Mouse (Mus musculus): ENCODE results near the gene Net1. TPM values are rescaled to one million over a fixed set of nuclear protein-coding genes. Genes with fewer than 3 reads are reported as not detected.

Gene Net1
- polyA plus RNA-seq (2016; fragmentation: Nextera tagmentation; extraction: Ambion mirVana), result 53.7 and 72.9 TPM in 2 replicates

DNA sequence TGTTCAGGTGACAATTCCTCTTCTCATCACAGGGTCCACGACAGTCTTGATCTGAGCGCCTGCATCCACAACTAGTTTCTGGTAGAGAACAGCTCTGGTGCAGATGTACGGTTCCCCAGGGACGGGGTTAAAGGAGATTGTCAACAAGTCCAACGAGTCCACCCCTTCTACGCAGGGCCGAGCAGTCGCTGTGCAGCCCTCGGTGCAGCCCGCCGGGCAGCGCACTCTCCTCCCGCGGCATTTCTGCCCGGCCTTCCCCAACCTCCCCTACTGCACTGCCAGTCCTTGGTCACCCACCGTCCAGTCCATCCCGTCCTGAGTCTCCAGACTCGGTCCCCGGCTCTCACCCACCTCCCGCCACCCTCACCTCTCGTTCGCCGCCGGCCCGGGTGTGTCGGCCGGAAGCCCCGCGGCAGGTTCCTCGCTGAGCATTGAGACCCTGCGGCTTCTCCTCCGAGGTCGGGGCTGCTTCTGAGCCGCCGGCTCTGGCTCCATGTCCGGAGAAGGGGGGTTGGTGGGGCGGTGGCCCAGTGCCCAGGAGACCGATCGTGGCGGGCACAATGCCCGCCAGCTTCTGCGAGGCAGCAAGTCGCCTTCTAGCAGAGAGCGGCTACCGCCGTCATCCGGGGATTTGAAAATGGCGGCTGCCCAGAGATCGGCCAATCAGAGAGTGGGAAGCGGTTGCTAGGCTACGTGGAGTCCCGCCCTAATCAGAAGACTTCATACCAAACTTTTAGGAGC, at the start of gene Net1, which contains the start of gene Tubal3:
Gene Net1, minus strand, starts transcription at position 650 of the 741 bp plus-strand sequence.
Gene Tubal3, plus strand, starts transcription at position 704 of the 741 bp plus-strand sequence.
- H3K27me3 ChIP-seq (ENCODE audit: insufficient read depth, poor library complexity, severe bottlenecking), result no peaks in the 10 kb centered on the region
- H3K36me3 ChIP-seq, result peaks cover 17% of the 10 kb centered on the region
- no peaks in the 10 kb centered on the region for H3K9me3 ChIP-seq
- H3K4me3 ChIP-seq, result peak within 1 kb of the TSS; percentile 86
- under 1% methylated on average over 52 of the region's 52 CpGs for WGBS
- peaks cover 8% of the 10 kb centered on the region; the same call in 1 of the 2 replicates for H3K4me1 ChIP-seq
- H3K27ac ChIP-seq, result peak within 1 kb of the TSS; percentile 95
- peak; percentile 96 for DNase-seq (ENCODE audit: low spot score)

GRCm38 (mm10) chr13:3951198-3951914, 33.3 kb upstream of the Net1 start:
- Histone ChIP-seq H3K4me1 (no peaks in the 10 kb centered on the region), H3K36me3 (no peaks in the 10 kb centered on the region), H3K27ac (no peak overlapping the region), H3K4me3 (no peak overlapping the region), H3K27me3 (ENCODE audit: insufficient read depth, poor library complexity, severe bottlenecking) (no peaks in the 10 kb centered on the region), H3K9me3 (no peaks in the 10 kb centered on the region)
- DNase-seq (ENCODE audit: low spot score), result no peak
- WGBS, result 75% methylated on average over 6 of the region's 6 CpGs

DNA sequence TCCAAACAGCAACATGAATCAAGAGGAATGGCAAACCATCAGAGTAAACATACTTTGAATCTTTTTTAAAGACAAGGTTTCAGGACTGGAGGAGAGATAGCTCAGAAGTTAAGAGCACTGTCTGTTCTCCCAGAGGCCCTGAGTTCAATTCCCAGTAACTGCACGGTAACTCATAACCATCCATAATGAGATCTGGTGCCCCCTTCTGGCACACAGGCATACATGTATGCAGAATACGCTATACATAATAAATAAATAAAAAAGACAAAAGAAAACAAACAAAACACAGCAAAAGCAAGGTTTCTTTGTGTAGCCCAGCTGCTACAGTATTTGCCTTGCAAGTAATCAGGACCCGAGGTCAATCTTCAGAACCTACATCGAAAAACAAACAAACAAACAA, 31.5 kb upstream of the Net1 start:
- Histone ChIP-seq H3K9me3 (no peaks in the 10 kb centered on the region), H3K36me3 (no peaks in the 10 kb centered on the region), H3K4me1 (no peaks in the 10 kb centered on the region), H3K27ac (no peak overlapping the region), H3K27me3 (ENCODE audit: insufficient read depth, poor library complexity, severe bottlenecking) (no peaks in the 10 kb centered on the region), H3K4me3 (no peak overlapping the region)
- 81% methylated on average over 4 of the region's 4 CpGs for WGBS
- no peak for DNase-seq (ENCODE audit: low spot score)

GRCm38 (mm10) chr13:3947267-3947666, 29.2 kb upstream of the Net1 start:
- Histone ChIP-seq H3K27me3 (ENCODE audit: insufficient read depth, poor library complexity, severe bottlenecking) (no peaks in the 10 kb centered on the region), H3K36me3 (no peaks in the 10 kb centered on the region), H3K4me3 (no peak overlapping the region), H3K9me3 (no peaks in the 10 kb centered on the region), H3K27ac (no peak overlapping the region), H3K4me1 (no peaks in the 10 kb centered on the region)
- WGBS, result 83% methylated on average over 4 of the region's 4 CpGs
- DNase-seq (ENCODE audit: low spot score), result no peak

DNA sequence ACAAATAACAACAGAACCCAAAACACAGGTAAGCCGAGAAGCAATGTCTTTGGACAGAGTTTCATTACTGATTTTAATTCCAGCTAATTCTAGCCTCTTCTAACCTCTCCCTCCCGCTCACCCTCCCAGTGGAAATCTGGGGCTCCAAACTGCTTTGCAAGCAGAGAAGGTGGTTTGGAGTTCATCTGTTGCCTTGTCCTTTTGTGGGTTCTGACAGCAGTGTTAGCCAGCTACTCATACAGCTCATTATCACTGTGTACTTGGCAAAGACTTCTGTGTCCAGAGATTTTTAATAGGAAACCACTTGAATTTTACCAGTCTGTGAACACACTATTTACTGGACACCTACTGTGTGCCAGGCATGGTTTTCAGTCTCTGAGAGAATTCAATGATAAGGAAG, 27.2 kb upstream of the Net1 start, which contains the start of gene Ucn3:
Gene Ucn3, minus strand, starts transcription at position 101 of the 400 bp plus-strand sequence.
- no peak within 1 kb of the TSS for H3K27ac ChIP-seq
- DNase-seq (ENCODE audit: low spot score), result no peak
- H3K36me3 ChIP-seq, result no peaks in the 10 kb centered on the region
- H3K9me3 ChIP-seq, result no peaks in the 10 kb centered on the region
- H3K4me3 ChIP-seq, result no peak within 1 kb of the TSS
- H3K27me3 ChIP-seq (ENCODE audit: insufficient read depth, poor library complexity, severe bottlenecking), result no peaks in the 10 kb centered on the region
- 67% methylated on average over 2 of the region's 2 CpGs for WGBS
- no peaks in the 10 kb centered on the region for H3K4me1 ChIP-seq

- no peak for DNase-seq (ENCODE audit: low spot score)
- Histone ChIP-seq H3K27me3 (ENCODE audit: insufficient read depth, poor library complexity, severe bottlenecking) (no peaks in the 10 kb centered on the region), H3K27ac (no peak overlapping the region), H3K4me3 (no peak overlapping the region), H3K9me3 (no peaks in the 10 kb centered on the region), H3K4me1 (no peaks in the 10 kb centered on the region), H3K36me3 (no peaks in the 10 kb centered on the region)
- WGBS, result 78% methylated on average over 7 of the region's 7 CpGs
Observed at GRCm38 (mm10) chr13:3944699-3945098, 26.7 kb upstream of the Net1 start.

DNA sequence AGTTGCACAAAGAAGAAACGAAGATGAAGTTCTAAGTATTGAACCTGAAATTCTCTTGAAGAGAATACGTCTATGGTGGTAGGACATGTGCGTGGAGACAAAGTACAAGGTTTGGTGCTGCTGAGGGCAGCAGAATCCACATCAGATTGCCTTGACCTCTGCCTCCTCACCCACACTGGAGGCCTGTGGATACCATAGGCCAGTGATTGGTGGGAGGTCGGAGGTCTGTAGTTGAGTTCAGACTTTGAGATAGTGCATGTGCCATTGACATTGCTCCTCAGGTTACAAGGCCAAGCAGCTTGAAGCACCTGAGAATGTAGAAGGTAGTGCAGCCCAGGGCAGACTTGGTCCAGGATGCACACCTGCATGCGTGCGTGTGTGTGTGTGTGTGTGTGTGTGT, 8.0 kb upstream of the Net1 start:
- Histone ChIP-seq H3K27ac (no peak overlapping the region), H3K4me1 (no peaks in the 10 kb centered on the region), H3K9me3 (no peaks in the 10 kb centered on the region), H3K27me3 (ENCODE audit: insufficient read depth, poor library complexity, severe bottlenecking) (no peaks in the 10 kb centered on the region), H3K36me3 (no peaks in the 10 kb centered on the region), H3K4me3 (no peak overlapping the region)
- DNase-seq (ENCODE audit: low spot score), result no peak
- 76% methylated on average over 6 of the region's 6 CpGs for WGBS

- 79% methylated on average over 6 of the region's 6 CpGs for WGBS
- Histone ChIP-seq H3K9me3 (no peaks in the 10 kb centered on the region), H3K27me3 (ENCODE audit: insufficient read depth, poor library complexity, severe bottlenecking) (no peaks in the 10 kb centered on the region), H3K4me1 (no peaks in the 10 kb centered on the region), H3K27ac (no peak overlapping the region), H3K4me3 (no peak overlapping the region), H3K36me3 (no peaks in the 10 kb centered on the region)
- no peak for DNase-seq (ENCODE audit: low spot score)
Observed at GRCm38 (mm10) chr13:3925632-3926031, 7.6 kb upstream of the Net1 start.

GRCm38 (mm10) chr13:3924483-3924882, 6.5 kb upstream of the Net1 start:
- WGBS, result 69% methylated on average over 5 of the region's 5 CpGs
- H3K9me3 ChIP-seq, result no peaks in the 10 kb centered on the region
- no peak overlapping the region for H3K27ac ChIP-seq
- H3K4me1 ChIP-seq, result no peaks in the 10 kb centered on the region
- no peak for DNase-seq (ENCODE audit: low spot score)
- no peaks in the 10 kb centered on the region for H3K27me3 ChIP-seq (ENCODE audit: insufficient read depth, poor library complexity, severe bottlenecking)
- H3K36me3 ChIP-seq, result no peaks in the 10 kb centered on the region
- H3K4me3 ChIP-seq, result no peak overlapping the region

DNA sequence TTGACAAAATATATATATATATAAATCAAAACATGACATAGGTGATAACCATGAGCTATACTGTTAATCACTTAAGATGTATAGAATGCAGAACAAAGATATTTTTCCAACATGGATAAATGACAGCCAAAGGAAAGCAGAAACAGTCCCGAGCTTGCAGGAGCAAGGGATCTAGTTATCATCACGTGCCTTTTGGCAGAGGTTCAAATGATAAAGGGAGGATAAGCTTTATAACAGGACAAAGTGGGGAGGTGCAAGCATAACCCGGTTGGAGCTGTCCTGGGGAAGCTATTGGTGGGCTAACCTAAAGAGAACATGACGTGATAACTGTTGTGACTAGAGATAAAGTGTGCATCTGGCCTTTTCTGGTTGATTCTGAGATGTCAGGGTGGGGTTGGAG, 4.5 kb downstream of the Net1 start:
- H3K36me3 ChIP-seq, result peaks cover 43% of the 10 kb centered on the region
- H3K4me1 ChIP-seq, result peaks cover 8% of the 10 kb centered on the region; the same call in 1 of the 2 replicates
- H3K27ac ChIP-seq, result no peak overlapping the region
- no peak overlapping the region for H3K4me3 ChIP-seq
- 44% methylated on average over 4 of the region's 4 CpGs for WGBS
- no peaks in the 10 kb centered on the region for H3K9me3 ChIP-seq
- no peaks in the 10 kb centered on the region for H3K27me3 ChIP-seq (ENCODE audit: insufficient read depth, poor library complexity, severe bottlenecking)
- DNase-seq (ENCODE audit: low spot score), result no peak

DNA sequence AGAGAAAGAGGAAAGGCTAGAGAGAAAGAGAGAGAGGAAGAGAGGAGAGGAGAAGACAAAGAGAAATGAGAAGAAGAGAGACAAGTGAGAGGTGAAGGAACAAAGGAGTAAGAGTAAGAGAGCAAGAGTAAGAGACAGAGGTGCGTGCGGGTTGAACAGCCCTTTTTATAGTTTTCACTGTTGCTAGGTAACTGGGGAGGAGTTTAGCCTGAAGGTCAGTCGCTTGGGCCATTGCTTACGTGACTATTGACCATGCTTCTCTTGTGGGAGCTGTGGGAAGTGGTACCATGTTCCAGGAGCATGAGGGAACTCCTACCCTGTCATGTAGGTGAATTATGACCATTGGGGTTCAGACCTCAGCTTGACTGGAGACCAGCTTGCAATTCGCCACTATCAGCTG, 7.7 kb downstream of the Net1 start:
- H3K4me3 ChIP-seq, result no peak overlapping the region
- no peaks in the 10 kb centered on the region for H3K9me3 ChIP-seq
- DNase-seq (ENCODE audit: low spot score), result no peak
- no peak overlapping the region for H3K27ac ChIP-seq
- no peaks in the 10 kb centered on the region for H3K4me1 ChIP-seq
- no peaks in the 10 kb centered on the region for H3K27me3 ChIP-seq (ENCODE audit: insufficient read depth, poor library complexity, severe bottlenecking)
- H3K36me3 ChIP-seq, result peaks cover 42% of the 10 kb centered on the region
- 85% methylated on average over 5 of the region's 5 CpGs for WGBS

GRCm38 (mm10) chr13:3908262-3908661, 9.8 kb downstream of the Net1 start:
- H3K9me3 ChIP-seq, result no peaks in the 10 kb centered on the region
- no peak overlapping the region for H3K4me3 ChIP-seq
- no peak for DNase-seq (ENCODE audit: low spot score)
- H3K27me3 ChIP-seq (ENCODE audit: insufficient read depth, poor library complexity, severe bottlenecking), result no peaks in the 10 kb centered on the region
- H3K27ac ChIP-seq, result no peak overlapping the region
- peaks cover 38% of the 10 kb centered on the region for H3K36me3 ChIP-seq
- no peaks in the 10 kb centered on the region for H3K4me1 ChIP-seq
- WGBS, result 63% methylated on average over 4 of the region's 4 CpGs

DNA sequence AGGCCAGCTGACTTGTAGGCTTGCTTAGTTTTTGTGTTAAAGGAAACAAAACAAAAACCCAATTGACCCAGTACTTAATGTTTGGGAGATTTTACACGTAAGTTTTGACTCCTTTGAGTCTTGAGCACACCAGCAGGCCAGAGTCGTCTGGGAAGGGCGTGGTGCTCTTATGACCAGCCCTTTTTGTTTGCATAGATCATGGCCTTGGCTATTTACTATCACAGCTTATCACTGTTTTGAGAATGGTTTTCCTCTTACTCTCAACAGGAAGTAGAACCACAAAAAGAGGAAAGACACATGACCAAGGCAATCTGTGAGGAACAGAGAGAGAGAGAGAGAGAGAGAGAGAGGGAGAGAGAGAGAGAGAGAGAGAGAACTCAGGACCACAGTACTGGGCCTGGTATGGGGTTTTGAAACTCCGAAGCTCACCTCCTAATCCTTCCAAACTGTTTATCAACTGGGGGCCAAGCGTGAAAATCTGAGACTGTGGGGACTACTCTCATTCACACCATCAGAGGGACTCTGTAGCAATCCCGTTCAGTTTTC, 10.8 kb downstream of the Net1 start:
- no peak overlapping the region for H3K27ac ChIP-seq
- H3K36me3 ChIP-seq, result peaks cover 31% of the 10 kb centered on the region
- H3K4me1 ChIP-seq, result no peaks in the 10 kb centered on the region
- no peaks in the 10 kb centered on the region for H3K27me3 ChIP-seq (ENCODE audit: insufficient read depth, poor library complexity, severe bottlenecking)
- DNase-seq (ENCODE audit: low spot score), result no peak
- H3K9me3 ChIP-seq, result no peaks in the 10 kb centered on the region
- no peak overlapping the region for H3K4me3 ChIP-seq
- 60% methylated on average over 6 of the region's 6 CpGs for WGBS

Data from heart, embryonic 10.5 days (tissue).